Mouse (Mus musculus) liver, embryonic 11.5 days (tissue): ENCODE data around the gene Acy3. TPM values are rescaled to one million over a fixed set of nuclear protein-coding genes. Genes with fewer than 3 reads are reported as not detected.
"Not testable (repeated sequence)": the region's sequence is repeated elsewhere in the genome, so short reads cannot be mapped to it uniquely, and the experiment has no call there.

Experiments used
- ATAC-seq: fragments of 200-750 bp; cut with Nextera tagmentation; replicated peaks from 2 replicates; pipeline ENCODE4 v1.8.0; 2017; ENCODE audit warnings: moderate number of reproducible peaks, mild to moderate bottlenecking, moderate TSS enrichment, moderate library complexity; ENCODE audit not compliant: low FRiP score
- DNase-seq: peaks from one replicate; pipeline ENCODE4 v3.0.0-alpha.2; 2017; ENCODE audit warnings: low spot score
- H3K27ac ChIP-seq: fragments of 300-500 bp; sonication (generic); 2 replicates; pipeline ENCODE4 v1.5.1; 2014; ENCODE audit warnings: mild to moderate bottlenecking, low read depth, low read length, control low read depth
- H3K27me3 ChIP-seq: fragments of 300-500 bp; sonication (generic); replicated peaks from 2 replicates; pipeline ENCODE4 v1.6.1; 2014; ENCODE audit warnings: low read length, mixed read lengths; ENCODE audit not compliant: control insufficient read depth, insufficient read depth
- H3K36me3 ChIP-seq: fragments of 300-500 bp; sonication (generic); 2 replicates; pipeline ENCODE4 v1.6.1; 2014; ENCODE audit warnings: mild to moderate bottlenecking, low read length, moderate library complexity, mixed read lengths; ENCODE audit not compliant: control insufficient read depth, insufficient read depth
- H3K4me1 ChIP-seq: fragments of 300-500 bp; sonication (generic); replicated peaks from 2 replicates; pipeline ENCODE4 v1.6.1; 2014; ENCODE audit warnings: low read length, mixed read lengths; ENCODE audit not compliant: control insufficient read depth, insufficient read depth
- H3K4me2 ChIP-seq: fragments of 300-500 bp; sonication (generic); 2 replicates; pipeline ENCODE4 v1.6.1; 2014; ENCODE audit warnings: mild to moderate bottlenecking, control low read depth, moderate library complexity
- H3K4me3 ChIP-seq: fragments of 300-500 bp; sonication (generic); 2 replicates; pipeline ENCODE4 v1.5.1; 2014; ENCODE audit warnings: low read depth, low read length, control low read depth
- H3K9ac ChIP-seq: fragments of 300-500 bp; sonication (generic); 2 replicates; pipeline ENCODE4 v1.6.1; 2014; ENCODE audit warnings: low read depth, low read length, control low read depth
- H3K9me3 ChIP-seq: fragments of 300-500 bp; sonication (generic); 2 replicates; pipeline ENCODE4 v1.6.1; 2016; ENCODE audit warnings: low read length, inconsistent platforms, mixed read lengths; ENCODE audit not compliant: control insufficient read depth
- WGBS: fragments of 180-500 bp; shearing (Covaris S2); extraction: QIAGEN DNeasy Blood & Tissue Kit; methylation state at CpG from one replicate; pipeline ENCODE4 v1.1.7; 2014; 5-methylcytosine and 5-hydroxymethylcytosine counted together
- polyA plus RNA-seq: library from polyadenylated mRNA; unstranded; fragments of >200 nt; fragmentation: Nextera tagmentation; extraction: Ambion mirVana; gene quantifications from 2 replicates; pipeline ENCODE4 v1.2.1, GENCODE M21; 2014

Gene Acy3
- polyA plus RNA-seq, 1 experiment from 2014 or later = 12.0 TPM

DNA sequence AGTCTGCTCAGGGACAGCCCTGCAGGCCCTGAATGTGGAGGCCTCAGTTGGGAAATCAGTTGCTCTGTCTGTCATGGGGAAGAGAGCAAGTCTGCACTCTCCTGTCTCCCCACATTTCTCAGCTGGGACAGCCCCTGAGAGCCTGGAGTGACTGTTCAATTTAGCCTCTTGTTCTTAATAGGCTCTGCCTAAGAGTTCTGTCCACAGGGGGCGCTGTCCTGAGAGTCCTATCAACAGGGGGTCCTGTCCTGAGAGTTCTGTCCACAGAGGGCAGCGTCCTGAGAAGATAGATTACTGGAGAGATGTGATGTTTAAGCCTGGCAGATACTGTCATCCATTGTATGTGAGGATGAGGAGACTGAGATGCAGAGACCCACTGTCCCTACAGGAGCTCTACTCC, 23.9 kb upstream of the Acy3 start:
- Histone ChIP-seq H3K4me1 (peaks cover 3% of the 10 kb centered on the region), H3K27ac (no peak overlapping the region), H3K4me3 (no peak overlapping the region), H3K9ac (no peak overlapping the region), H3K27me3 (no peaks in the 10 kb centered on the region), H3K9me3 (no peaks in the 10 kb centered on the region), H3K36me3 (no peaks in the 10 kb centered on the region), H3K4me2 (no peak overlapping the region)
- 18% methylated on average over 2 of the region's 2 CpGs for WGBS
- DNase-seq = no peak
- no peak for ATAC-seq

DNA sequence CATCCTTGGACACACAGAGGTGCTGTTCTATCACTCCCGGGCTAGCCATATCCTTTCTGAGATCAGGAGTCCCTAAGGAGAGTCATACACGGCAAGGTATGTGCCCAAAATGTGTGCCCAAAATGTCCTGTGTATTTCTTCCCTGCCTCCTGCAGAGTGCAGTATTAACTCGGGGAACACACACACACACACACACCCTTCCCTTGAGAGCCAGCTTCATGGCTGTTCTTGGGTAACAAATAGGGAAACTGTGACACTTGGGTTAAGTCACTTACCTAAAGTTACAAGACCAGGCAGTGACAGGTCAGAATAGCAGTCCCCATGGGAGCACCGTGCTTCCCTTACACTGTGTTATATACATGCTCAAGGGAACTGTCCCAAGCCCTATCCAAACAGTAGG, 22.3 kb upstream of the Acy3 start:
- no peaks in the 10 kb centered on the region for H3K9me3 ChIP-seq
- ATAC-seq (no peak), DNase-seq (no peak)
- H3K27ac ChIP-seq = no peak overlapping the region
- H3K4me2 ChIP-seq = no peak overlapping the region
- H3K27me3 ChIP-seq = no peaks in the 10 kb centered on the region
- no peak overlapping the region for H3K4me3 ChIP-seq
- WGBS = 65% methylated on average over 4 of the region's 4 CpGs
- H3K4me1 ChIP-seq = peaks cover 3% of the 10 kb centered on the region
- no peaks in the 10 kb centered on the region for H3K36me3 ChIP-seq
- no peak overlapping the region for H3K9ac ChIP-seq

DNA sequence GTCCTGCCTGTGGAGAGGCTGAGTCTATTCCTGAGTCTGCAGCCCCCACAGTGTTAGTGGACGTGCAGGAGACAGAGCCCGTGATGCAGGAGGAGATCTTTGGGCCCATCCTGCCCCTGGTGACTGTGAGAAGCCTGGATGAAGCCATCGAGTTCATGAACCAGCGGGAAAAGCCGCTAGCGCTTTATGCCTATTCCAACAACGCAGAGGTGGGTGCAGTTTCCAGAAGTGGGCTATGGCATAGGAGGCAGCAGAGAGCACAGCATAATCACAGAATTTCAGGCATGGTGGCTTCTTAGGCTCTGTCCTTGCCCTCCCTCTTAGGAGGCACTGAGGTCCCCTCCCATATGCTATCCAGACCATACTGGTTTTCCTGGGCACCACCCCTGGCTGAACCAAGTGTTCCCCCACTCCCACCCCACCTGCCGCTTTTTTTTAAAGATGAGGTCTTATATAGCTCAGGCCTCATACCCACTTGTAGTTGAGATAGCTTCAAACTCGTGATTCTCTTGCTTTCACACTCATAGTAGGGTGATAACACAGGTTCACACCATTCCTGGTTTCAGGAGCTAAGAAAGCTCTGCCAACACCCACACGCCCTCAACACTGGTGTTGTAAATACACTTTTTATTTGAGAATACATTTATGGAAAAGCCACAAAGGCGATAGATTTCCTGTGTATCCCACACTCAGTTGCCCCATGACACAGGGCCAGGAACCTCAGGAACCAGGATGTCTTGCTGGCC, 19.9 kb upstream of the Acy3 start:
- H3K27ac ChIP-seq = no peak overlapping the region
- no peak overlapping the region for H3K4me2 ChIP-seq

DNA sequence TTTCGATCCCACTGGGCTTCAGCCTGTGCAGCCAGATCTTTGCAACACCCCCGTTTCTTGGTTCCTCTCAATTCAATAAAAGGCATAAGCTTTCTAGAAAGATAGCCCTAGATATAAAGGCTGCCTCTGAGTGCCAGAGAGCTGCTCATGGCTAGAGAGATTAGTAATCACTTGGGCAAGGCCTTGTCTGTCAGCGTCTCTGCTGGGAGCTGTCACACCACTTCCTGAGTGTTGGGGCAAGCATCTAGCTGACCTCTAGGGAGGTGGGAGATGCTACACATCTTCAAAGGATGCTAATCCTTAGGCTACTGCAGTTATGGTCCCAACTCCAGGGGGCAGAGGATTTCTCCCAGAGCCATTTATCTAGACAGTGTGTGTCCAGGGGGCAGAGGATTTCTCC, 19.1 kb upstream of the Acy3 start:
- WGBS = 40% methylated on average over 3 of the region's 3 CpGs
- DNase-seq = no peak
- Histone ChIP-seq H3K9me3 (no peaks in the 10 kb centered on the region), H3K36me3 (no peaks in the 10 kb centered on the region), H3K4me3 (no peak overlapping the region), H3K27me3 (no peaks in the 10 kb centered on the region), H3K4me2 (no peak overlapping the region), H3K9ac (no peak overlapping the region), H3K4me1 (peaks cover 4% of the 10 kb centered on the region), H3K27ac (no peak overlapping the region)
- peak; percentile 34; the same call in 1 of the 2 replicates for ATAC-seq

More for the DNA sequence above, 19.9 kb upstream of the Acy3 start:
- no peaks in the 10 kb centered on the region for H3K27me3 ChIP-seq
- DNase-seq (no peak), ATAC-seq (no peak)
- no peak overlapping the region for H3K9ac ChIP-seq
- H3K36me3 ChIP-seq = no peaks in the 10 kb centered on the region
- 67% methylated on average over 11 of the region's 11 CpGs for WGBS
- no peak overlapping the region for H3K4me3 ChIP-seq
- no peaks in the 10 kb centered on the region for H3K9me3 ChIP-seq
- H3K4me1 ChIP-seq = peaks cover 3% of the 10 kb centered on the region

DNA sequence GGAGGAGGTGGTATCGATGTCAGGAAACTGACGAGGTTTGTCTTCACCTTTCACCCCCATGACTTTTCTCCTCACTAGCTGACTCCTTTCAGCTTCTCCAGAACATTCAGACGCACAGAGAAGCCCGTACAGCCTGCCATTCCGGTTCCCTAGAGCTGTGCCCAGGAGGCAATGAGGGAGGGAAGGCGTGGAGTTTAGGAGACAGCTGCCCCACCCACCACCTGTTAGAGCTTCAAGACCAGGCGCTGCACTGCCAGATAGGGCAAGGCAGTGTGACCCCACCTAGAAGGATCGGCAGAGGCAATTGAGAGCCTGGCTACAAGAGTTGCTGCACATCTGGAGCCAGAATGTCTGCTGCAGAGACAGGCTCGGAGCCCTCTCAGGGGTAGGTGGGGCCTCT, 14.1 kb upstream of the Acy3 start, which contains the start of gene Aldh3b2:
Aldh3b2 (plus strand) TSS at position 100 of the 400 bp plus-strand sequence.
- peaks cover 8% of the 10 kb centered on the region for H3K4me1 ChIP-seq
- H3K4me3 ChIP-seq = no peak within 1 kb of the TSS
- H3K9me3 ChIP-seq = no peaks in the 10 kb centered on the region
- WGBS = 36% methylated on average over 9 of the region's 9 CpGs
- no peak within 1 kb of the TSS for H3K27ac ChIP-seq
- H3K4me2 ChIP-seq = no peak within 1 kb of the TSS
- no peaks in the 10 kb centered on the region for H3K27me3 ChIP-seq
- ATAC-seq = peak; percentile 86
- DNase-seq = no peak
- H3K9ac ChIP-seq = no peak within 1 kb of the TSS
- H3K36me3 ChIP-seq = no peaks in the 10 kb centered on the region

DNA sequence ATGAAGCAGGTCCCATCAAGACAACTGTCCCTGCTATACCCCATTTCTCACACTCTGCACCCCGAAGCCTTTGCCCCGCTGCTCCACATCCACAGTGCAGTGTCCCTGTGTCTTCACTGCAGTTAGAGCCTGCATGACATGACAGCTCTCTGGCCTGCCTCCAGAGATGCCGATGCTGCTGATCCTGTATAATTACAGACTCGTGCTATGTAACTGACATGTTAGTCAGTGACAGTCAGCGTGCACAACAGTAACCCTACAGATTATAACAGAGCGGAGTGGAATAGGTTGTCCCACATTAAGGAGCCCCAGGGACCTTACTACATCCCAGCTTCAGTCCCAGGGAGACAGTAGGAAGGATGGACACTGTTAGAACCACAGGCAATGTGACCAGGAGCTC, 11.8 kb upstream of the Acy3 start:
- not testable (repeated sequence) for DNase-seq, H3K36me3 ChIP-seq, H3K27ac ChIP-seq, ATAC-seq, H3K4me1 ChIP-seq, H3K4me2 ChIP-seq, H3K27me3 ChIP-seq, H3K4me3 ChIP-seq, H3K9ac ChIP-seq, H3K9me3 ChIP-seq
- WGBS = 83% methylated on average over 6 of the region's 6 CpGs

DNA sequence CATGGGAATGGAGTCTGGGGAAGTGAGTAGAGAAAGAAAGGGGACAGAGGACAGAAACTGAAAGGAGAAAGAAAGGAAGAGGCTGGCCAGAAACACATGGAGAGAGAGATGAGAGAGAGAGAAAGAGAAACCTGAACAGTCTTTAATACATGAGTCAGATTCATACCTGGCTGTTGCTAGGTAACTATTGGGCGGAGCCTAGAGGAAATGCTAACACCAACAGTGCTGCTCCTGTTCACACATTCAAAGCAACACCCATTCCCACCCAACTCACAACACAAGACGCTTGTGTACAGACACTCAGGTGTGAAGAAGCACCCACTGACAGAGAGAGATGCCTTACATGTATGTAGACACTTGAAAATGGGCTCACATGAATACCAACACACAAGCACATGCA, 10.5 kb upstream of the Acy3 start:
- Histone ChIP-seq H3K27ac (no peak overlapping the region), H3K4me2 (no peak overlapping the region), H3K9me3 (no peaks in the 10 kb centered on the region), H3K4me3 (no peak overlapping the region), H3K27me3 (no peaks in the 10 kb centered on the region), H3K36me3 (no peaks in the 10 kb centered on the region), H3K4me1 (peaks cover 7% of the 10 kb centered on the region), H3K9ac (no peak overlapping the region)
- ATAC-seq (no peak), DNase-seq (no peak)
- WGBS = 79% methylated on average over 2 of the region's 2 CpGs

DNA sequence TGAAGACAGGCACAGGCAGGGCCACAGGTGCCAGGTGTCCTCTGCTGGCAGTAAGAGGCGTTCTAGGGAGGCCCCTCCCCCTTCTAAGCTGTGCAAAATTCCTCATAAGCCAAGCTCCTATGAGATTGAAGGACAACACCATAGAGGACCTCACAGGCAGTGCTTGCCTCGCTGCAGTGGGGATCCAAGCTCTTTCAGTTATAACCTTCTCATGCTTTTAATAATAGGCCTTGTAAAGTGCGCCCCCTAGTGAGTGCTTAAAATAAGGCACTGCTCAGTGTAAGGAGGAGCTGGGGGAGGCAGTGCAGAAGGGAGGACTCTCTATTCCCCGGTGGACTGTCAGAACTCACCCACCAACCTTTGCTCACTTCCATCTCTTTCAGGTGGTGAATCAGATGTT, 6.1 kb upstream of the Acy3 start:
- WGBS = 12% methylated on average over 4 of the region's 4 CpGs
- Histone ChIP-seq H3K4me1 (peaks cover 9% of the 10 kb centered on the region), H3K4me3 (no peak overlapping the region), H3K27me3 (no peaks in the 10 kb centered on the region), H3K4me2 (no peak overlapping the region), H3K9ac (no peak overlapping the region), H3K9me3 (no peaks in the 10 kb centered on the region), H3K27ac (no peak overlapping the region), H3K36me3 (no peaks in the 10 kb centered on the region)
- DNase-seq (peak; percentile 58), ATAC-seq (peak; percentile 54; the same call in 1 of the 2 replicates)

DNA sequence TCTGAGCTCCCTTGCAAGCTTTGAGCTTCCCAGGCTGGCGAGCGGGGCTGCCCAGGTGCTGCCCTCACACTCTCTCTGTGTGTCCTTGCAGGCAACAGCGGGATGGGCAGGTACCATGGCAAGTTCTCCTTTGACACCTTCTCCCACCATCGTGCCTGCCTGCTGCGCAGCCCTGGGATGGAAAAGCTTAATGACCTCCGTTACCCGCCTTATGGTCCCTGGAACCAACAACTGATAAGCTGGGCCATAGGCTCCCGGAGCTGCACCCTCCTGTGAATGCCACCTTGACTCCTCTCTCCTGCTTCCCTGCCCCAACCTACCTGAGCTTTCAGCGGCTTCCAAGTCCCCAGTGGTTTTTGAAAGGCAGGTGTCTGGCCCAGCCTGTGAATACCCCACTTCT, 5.5 kb upstream of the Acy3 start:
- no peaks in the 10 kb centered on the region for H3K9me3 ChIP-seq
- ATAC-seq = no peak
- H3K9ac ChIP-seq = no peak overlapping the region
- peaks cover 14% of the 10 kb centered on the region for H3K4me1 ChIP-seq
- H3K4me3 ChIP-seq = no peak overlapping the region
- no peak overlapping the region for H3K27ac ChIP-seq
- H3K27me3 ChIP-seq = no peaks in the 10 kb centered on the region
- DNase-seq = no peak
- no peak overlapping the region for H3K4me2 ChIP-seq
- 62% methylated on average over 9 of the region's 9 CpGs for WGBS
- H3K36me3 ChIP-seq = no peaks in the 10 kb centered on the region
